Mouse (Mus musculus) T-helper 17 cell (primary cell): ENCODE results near the gene Rnf166.

Experiments used
- in situ Hi-C, 2 experiments: fragments of 300-600 bp; cut with MboI, MseI; formaldehyde crosslinking; loops; 1 replicate in 1 of 2; 2 replicates in 1 of 2; pipeline ENCODE4 v1.15.1; 2025; ENCODE audit warnings: high pct_unique_total_duplicates in 2 of 2

Gene Rnf166

DNA sequence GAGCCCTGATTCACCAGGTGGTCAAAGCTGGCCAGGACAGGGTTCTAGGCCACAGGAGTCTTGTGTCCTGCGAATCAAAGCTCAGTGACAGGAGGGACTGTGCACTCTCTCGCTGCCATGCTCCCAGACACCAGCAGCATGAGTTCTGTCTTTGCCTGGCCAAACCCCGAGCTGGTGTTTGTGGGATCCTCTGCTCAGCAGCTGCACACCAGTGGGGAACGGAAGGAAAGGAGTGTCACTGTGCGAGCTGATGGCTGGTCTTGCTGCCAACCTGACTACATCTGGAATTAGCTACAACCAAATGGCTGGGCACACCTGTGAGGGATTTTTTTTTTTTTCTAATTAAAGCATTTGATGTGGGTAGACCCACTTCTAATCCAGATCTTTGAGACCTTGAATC is 5.2 kb downstream of the Rnf166 start:
- in situ Hi-C loops = loop anchor here (5.0 kb wide), 1 partner anchor 38 kb away; the partner anchor contains the start of gene Cyba (in 2 of the 2)

DNA sequence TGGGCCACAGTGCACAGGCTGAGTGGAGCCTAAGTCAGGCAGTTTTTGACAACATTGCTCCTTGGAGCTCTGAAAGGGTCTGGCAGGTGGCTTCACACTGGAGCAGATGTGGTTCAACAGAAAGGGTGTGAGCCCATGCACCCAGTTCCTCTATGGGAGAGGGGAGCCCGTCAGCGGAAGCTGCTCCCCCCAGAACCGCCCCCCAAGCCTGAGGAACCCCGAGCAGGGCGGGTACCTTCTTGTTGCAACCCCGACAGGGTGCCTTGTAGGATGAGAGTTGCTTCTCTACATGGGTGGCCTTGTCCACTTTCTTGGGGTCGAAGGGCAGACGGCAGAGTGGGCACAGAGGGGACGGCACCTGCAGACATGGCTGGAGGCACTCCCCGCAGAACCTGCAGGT is 5.9 kb downstream of the Rnf166 start:
- in situ Hi-C loops = loop anchor here (5.0 kb wide), 1 partner anchor 38 kb away; the partner anchor contains the start of gene Cyba (in 2 of the 2)

DNA sequence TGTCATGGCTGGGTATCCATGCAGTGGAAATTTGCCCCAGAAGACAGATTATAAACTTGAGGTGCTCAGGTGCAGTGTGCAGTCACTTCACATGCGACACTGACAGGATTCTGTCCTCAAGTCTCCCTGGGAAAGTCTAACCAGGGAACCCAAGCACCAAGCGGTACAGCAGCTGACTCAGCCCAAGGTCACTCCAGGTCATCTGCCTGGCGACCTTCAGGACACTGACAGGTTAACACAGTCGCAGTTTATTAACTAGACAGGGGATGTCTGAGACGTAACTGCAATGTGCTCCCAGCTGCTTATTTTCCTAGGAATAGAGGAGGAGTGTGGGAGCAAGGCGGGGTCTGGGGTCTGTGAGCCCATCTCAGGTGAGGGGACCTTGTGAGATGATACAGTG is 6.5 kb downstream of the Rnf166 start:
- in situ Hi-C loops = no loop called here

- in situ Hi-C loops = no loop called here
Measured at GRCm38 (mm10) chr8:122467816-122468215, 8.0 kb downstream of the Rnf166 start.

- in situ Hi-C loops = no loop called here
Measured at GRCm38 (mm10) chr8:122464985-122465384, 10.9 kb downstream of the Rnf166 start.

DNA sequence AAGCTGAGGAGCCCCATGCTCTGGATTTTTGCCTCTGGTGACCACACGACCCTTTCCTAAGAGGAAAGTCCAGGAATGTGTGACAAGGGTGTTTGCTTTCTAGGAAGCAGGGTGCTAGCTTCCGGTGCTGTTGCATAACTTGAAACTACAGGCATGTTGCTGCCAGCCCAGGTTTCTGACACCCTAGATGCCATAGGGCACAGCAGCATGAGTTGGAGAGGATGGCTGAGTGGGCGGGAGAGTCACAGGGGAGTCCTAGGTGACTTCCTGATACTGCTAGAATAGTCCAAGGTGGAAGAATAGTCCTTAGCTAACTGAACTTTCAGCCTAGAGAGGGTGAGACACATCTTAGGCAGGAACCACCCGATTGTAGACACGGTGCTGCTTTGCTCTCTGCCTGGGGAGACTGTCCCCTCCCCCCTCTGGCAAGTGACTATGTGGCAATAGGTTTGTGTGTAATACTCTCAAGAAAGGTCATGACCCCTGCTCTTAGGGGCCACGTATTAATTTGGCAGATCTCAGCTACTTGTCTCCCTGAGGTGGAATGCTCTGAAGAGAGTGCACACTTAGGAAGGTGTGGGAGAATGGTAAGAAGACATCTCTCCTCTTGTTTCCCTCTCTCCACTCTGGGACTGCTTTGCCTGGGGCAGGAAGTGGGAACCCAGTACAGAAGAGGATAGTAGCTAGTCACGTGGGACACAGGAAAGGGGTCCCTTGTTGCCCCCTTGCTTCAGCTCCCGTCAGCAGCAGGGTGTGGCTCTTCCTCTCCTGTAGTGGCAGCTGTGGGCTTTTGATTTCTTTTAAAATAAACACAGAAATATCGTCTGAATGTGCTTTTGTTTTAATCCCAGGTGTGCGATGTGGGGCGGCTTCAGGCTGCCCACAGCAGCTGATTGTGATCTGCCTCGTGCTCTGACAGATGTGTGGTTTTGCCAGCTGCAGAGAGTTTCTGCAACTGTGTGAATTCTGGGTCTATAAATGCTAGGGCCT is 11.9 kb downstream of the Rnf166 start:
- in situ Hi-C loops = no loop called here

DNA sequence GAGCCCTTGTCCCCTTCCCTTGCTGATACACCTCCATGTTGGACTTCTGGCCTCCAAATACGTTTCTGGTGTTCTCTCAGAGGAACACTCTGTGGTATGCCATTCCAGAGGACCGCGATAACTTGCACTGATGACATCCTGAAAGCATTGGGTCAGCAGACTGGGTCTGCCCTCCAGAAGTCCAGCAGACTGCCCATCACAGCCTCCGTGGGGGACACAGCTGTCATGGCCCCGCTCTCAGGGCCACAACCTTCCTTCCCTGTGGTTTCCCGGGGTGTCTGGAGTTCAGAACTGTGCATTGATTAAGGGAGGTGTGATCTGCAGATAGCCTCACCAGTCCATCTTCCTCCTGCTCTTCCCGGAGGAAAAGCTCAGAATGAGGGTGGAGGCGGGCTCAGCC is 13.4 kb downstream of the Rnf166 start:
- in situ Hi-C loops = no loop called here

GRCm38 (mm10) chr8:122461473-122462148 is 14.3 kb downstream of the Rnf166 start:
- in situ Hi-C loops = no loop called here

- in situ Hi-C loops = no loop called here
Measured at GRCm38 (mm10) chr8:122460524-122461472, 15.1 kb downstream of the Rnf166 start, which contains the start of gene Snai3. Gene Snai3 (minus strand): TSS chr8:122460733.

DNA sequence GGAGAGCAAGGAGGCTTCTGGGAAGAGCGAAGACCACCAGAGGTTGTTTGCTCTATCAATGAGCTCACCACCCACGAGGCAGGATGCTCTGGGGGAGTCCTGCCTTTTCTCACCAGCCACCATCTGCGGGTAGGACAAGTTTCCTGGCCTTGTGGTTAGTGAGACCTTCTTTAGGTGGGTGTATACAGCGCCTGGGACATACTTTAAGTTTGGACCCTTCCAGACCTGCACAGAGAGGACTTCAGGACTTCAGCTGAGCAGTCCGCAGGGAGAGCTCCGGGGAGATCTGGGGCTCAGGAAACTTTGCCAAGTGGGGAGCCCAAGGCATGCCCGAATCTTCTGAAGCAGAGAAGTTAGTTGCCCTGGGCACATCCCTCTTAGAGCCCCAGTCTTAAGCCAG is 15.9 kb downstream of the Rnf166 start:
- in situ Hi-C loops = no loop called here

GRCm38 (mm10) chr8:122459218-122459900 is 16.5 kb downstream of the Rnf166 start:
- in situ Hi-C loops = no loop called here

- in situ Hi-C loops = no loop called here
Measured at GRCm38 (mm10) chr8:122457171-122457570, 18.7 kb downstream of the Rnf166 start.

DNA sequence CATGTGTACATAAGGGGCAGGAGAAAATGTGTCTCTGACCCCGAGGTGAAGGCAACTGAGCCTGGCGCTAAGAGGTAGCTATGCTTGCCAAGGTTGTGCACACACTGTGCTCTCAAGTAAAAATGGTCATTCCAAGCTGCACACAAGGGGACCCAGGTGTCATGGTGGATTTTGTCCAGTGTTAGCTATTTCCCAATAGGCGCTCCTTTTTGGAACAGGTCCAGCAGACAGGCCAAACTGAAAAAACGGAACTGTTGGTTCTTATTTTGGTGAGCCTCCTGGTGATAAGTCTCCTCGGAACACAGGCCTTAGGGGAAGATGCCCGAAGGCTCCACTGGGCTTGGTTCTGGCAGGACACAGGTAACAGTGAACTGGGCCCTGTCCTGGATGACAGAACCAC is 21.5 kb downstream of the Rnf166 start:
- in situ Hi-C loops = no loop called here

GRCm38 (mm10) chr8:122452154-122452553 is 23.7 kb downstream of the Rnf166 start:
- in situ Hi-C loops = no loop called here

DNA sequence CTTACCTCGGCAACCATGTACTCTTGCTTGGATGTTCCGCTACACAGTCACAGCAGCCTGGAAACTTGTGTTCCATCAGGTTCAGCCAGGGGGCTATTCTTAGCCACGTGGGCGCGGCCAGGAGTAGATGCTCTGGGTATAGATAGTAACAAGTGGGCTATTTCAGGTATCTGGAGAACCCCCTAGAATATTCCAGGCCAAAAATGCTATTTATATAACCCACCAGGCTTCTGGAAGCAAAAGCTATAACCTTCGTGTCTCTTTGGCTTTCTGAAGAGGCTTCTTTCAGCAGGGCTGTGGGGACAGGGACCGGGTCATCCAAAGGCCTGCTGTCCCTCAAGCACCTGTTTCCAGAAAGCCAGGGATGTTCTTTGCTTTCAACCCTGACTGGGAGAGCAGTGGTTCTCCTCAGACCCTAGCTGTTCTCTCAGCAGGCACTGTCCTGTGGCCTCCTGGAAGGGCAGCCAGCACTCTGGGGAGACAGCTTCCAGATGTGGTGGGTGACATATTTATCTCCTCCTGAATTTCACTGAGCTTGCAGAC is 24.6 kb downstream of the Rnf166 start:
- in situ Hi-C loops = no loop called here

DNA sequence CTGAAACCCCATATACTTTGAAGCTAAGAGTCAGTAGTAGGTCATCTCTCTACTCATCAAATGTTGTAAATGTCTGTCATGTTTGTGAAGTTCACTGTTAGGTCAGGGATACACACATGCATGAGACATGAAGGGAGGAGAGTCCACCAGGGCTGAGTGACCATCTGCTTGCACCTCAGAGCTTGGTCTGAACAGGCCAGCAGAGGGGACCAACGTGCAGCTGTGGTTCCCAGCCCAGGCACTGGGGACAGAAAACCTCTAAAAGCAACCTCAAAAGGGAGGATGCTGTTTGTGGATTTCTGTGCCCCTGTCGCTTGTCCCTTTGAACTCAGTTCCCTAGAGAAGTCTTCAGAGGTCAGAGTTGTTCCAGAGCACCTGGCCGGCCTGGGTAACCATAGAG is 30.7 kb downstream of the Rnf166 start:
- in situ Hi-C loops = loop anchor here (10.0 to 25.0 kb wide), 3 partner anchors 858 to 1117 kb away; partner anchors contain the start of genes Fbxo31 (in 1 of the 2) and Map1lc3b (in 1 of the 2)

DNA sequence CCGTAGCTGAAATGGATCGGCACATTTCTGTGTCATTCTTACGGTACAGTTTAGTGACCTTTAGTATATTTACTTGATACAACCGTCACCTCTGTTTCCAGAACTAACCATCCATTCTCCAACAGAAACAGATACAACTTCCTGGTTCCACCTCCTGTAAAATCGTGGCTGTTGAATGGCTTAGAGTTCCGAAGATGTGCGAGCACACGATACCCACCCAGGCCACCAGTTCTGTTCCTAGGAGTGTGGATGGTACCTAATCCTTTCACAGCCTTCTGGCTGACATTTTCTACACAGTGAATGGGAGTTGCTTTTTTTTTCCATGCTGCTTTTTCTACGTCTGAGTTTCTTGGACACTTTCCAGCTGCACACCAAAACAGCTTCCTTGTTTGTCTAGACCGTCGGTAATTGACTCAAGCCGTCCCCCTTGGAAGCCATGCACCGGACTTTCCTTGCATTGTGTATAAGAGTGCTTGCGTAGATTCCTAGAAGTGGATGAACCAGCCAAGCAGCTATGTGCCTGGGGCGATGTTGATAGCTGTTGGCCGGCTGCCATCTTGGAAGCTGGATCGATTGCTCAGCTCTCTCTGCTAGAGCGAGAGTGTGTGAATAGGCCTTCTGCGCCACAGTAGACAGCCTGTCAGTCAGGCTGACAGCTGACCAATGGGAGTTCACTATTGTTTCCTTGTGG is 31.7 kb downstream of the Rnf166 start:
- in situ Hi-C loops = loop anchor here (10.0 to 25.0 kb wide), 3 partner anchors 857 to 1118 kb away; partner anchors contain the start of genes Fbxo31 (in 1 of the 2) and Map1lc3b (in 1 of the 2)

DNA sequence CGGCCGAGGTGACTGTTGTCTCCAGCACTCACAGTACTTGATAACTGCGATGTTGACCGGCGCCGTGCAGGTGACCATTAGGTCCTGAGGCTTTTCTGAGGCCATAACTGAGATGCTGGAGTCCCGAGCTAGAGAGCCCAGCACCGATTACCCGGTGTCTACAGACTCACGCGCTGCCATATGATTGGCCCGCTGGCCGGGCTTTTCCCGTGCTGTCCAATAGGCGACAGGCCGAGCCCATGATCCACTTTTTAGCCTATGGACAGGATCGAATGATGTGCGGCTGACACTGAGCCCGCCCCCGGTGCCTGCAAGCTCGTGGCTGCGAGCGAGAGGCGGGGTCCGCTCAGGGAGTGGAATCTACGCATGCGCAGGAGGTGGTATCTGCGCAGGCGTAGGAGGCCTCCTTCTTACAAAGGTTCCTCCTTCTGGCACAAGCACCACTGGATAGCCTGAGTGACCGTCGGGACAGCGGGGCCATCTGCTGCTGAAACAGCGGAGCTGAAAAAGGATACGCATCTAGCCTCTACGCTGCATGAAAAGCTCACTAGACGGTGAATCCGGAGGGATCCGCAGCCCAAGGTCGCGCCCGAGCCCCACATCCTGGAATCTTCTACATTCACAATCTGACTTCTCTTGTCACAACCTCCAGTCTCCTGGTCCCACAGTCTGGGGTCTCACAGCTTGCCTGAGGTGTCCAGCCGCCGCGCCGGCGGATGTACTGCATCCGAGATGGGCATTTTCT is 32.4 kb downstream of the Rnf166 start, which contains the start of gene Mvd:
TSS of gene Mvd (minus strand) at position 161 of the 745 bp plus-strand sequence.
- in situ Hi-C loops = loop anchor here (10.0 to 25.0 kb wide), 3 partner anchors 856 to 1119 kb away; partner anchors contain the start of genes Fbxo31 (in 1 of the 2) and Map1lc3b (in 1 of the 2)
